Mouse (Mus musculus) neural tube, embryonic 11.5 days (tissue): ENCODE data around the gene Acsbg1. TPM values are rescaled to one million over a fixed set of nuclear protein-coding genes. Genes with fewer than 3 reads are reported as not detected.

Experiments used
- ATAC-seq: fragments of 200-750 bp; cut with Nextera tagmentation; 2 replicates; pipeline ENCODE4 v1.8.0; 2017; ENCODE audit warnings: moderate number of reproducible peaks, mild to moderate bottlenecking, moderate TSS enrichment, moderate library complexity; ENCODE audit not compliant: insufficient read depth, low FRiP score, low TSS enrichment
- DNase-seq: peaks from one replicate; pipeline ENCODE4 v3.0.0-alpha.2; 2015; ENCODE audit warnings: low spot score
- H3K27ac ChIP-seq: fragments of 300-500 bp; sonication (generic); 2 replicates; pipeline ENCODE4 v1.5.1; 2014; ENCODE audit warnings: low read depth, mild to moderate bottlenecking, low read length
- H3K27me3 ChIP-seq: fragments of 300-500 bp; sonication (generic); 2 replicates; pipeline ENCODE4 v1.6.1; 2014; ENCODE audit warnings: mild to moderate bottlenecking, low read length, mixed read lengths; ENCODE audit not compliant: control insufficient read depth, insufficient read depth
- H3K36me3 ChIP-seq: fragments of 300-500 bp; sonication (generic); 2 replicates; pipeline ENCODE4 v1.6.1; 2014; ENCODE audit warnings: mild to moderate bottlenecking, low read length, moderate library complexity, mixed read lengths; ENCODE audit not compliant: control insufficient read depth, insufficient read depth
- H3K4me1 ChIP-seq: fragments of 300-500 bp; sonication (generic); 2 replicates; pipeline ENCODE4 v1.6.1; 2014; ENCODE audit warnings: low read length, mixed read lengths; ENCODE audit not compliant: control insufficient read depth, insufficient read depth
- H3K4me2 ChIP-seq: fragments of 300-500 bp; sonication (generic); 2 replicates; pipeline ENCODE4 v1.6.1; 2014; ENCODE audit warnings: low read depth, mild to moderate bottlenecking, moderate library complexity
- H3K4me3 ChIP-seq: fragments of 300-500 bp; sonication (generic); 2 replicates; pipeline ENCODE4 v1.5.1; 2014; ENCODE audit warnings: low read depth, low read length
- H3K9ac ChIP-seq: fragments of 300-500 bp; sonication (generic); 2 replicates; pipeline ENCODE4 v1.6.1; 2014; ENCODE audit warnings: mild to moderate bottlenecking, low read length
- H3K9me3 ChIP-seq: fragments of 300-500 bp; sonication (generic); 2 replicates; pipeline ENCODE4 v1.6.1; 2016; ENCODE audit warnings: low read length; ENCODE audit not compliant: control insufficient read depth
- WGBS: fragments of 180-500 bp; shearing (Covaris S2); extraction: QIAGEN DNeasy Blood & Tissue Kit; methylation state at CpG from one replicate; pipeline ENCODE4 v1.1.7; 2014; 5-methylcytosine and 5-hydroxymethylcytosine counted together
- polyA plus RNA-seq: library from polyadenylated mRNA; unstranded; fragments of >200 nt; fragmentation: Nextera tagmentation; extraction: Ambion mirVana; gene quantifications from 2 replicates; pipeline ENCODE4 v1.2.1, GENCODE M21; 2014

Acsbg1 gene
- 7.2 and 7.7 TPM in 2 replicates for polyA plus RNA-seq

DNA sequence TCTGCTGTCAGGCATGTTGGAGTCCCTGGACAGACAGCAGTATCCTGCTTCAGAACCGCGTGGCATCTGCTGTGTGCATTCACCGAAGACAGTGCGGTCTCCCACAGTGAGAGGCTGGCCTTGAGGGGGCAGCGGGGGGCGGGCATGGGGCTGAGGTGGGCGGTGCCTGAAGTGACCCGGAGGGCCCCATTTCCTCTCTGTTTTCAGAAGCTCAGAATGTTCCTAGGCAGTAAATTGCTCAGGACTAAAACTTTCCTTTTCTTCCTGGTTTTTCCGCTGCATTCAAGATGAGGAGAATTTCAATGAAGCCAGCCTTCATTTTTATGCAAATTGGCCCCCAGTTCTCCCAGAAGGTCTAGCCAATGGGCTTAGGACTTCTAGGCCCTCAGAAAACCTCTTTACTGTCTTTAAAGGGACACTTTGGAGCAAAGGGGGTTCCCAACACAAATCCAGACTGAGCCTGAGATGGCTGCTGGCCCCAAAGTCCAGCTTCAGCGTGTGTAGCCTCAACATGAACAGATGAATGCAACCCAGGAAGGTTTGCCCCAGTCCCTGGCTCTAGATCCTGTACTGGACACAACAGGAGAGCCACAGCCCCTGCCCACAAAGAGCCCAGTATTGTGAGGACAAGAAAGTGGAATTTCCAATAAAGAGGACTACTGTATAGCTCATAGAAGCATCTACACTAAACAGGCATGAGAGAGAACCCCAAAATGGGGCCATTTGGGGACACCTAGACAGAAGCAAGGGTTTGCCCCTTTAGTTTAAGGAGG, at the start of gene Acsbg1:
TSS of gene Acsbg1 (minus strand) at position 266 of the 773 bp plus-strand sequence.
- ATAC-seq (peak; percentile 88), DNase-seq (peak; percentile 41)
- Histone ChIP-seq H3K27ac (0 out of 2 replicates have a peak within 1 kb of the TSS, but pooled peaks have one; percentile 14), H3K4me1 (peaks cover 9% of the 10 kb centered on the region; the same call in 1 of the 2 replicates), H3K4me3 (0 out of 2 replicates have a peak within 1 kb of the TSS, but pooled peaks have one; percentile 2), H3K36me3 (no peaks in the 10 kb centered on the region), H3K9ac (no peak within 1 kb of the TSS), H3K9me3 (no peaks in the 10 kb centered on the region), H3K4me2 (peak within 1 kb of the TSS; percentile 35), H3K27me3 (no peaks in the 10 kb centered on the region)
- whole genome bisulfite sequencing: 5% methylated on average over 10 of the region's 10 CpGs

DNA sequence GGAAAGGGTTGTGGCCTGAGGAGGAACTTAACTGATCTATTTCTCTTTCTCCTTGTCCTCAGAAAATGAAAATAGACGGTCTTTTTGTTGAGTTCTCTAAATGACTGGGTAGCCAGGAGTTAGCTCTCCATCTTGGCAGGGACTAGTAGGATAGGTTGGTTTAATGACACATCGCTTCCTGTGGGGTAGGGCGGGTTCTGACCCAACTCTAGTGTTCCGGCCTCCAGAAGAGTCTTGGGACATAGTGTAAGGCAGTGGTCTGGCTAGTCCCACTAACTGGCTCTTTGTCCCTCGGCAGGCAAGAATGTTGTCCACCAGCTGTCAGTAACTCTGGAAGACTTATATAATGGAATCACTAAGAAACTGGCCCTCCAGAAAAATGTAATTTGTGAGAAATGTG, 46.4 kb upstream of the Acsbg1 start:
- no peak overlapping the region for H3K27ac ChIP-seq
- 88% methylated on average over 5 of the region's 5 CpGs for WGBS
- H3K27me3 ChIP-seq: no peaks in the 10 kb centered on the region
- no peak overlapping the region for H3K9ac ChIP-seq
- ATAC-seq (no peak), DNase-seq (no peak)
- no peak overlapping the region for H3K4me2 ChIP-seq
- H3K4me1 ChIP-seq: no peaks in the 10 kb centered on the region
- H3K4me3 ChIP-seq: no peak overlapping the region
- H3K36me3 ChIP-seq: peaks cover 2% of the 10 kb centered on the region; the same call in 1 of the 2 replicates
- H3K9me3 ChIP-seq: no peaks in the 10 kb centered on the region

GRCm38 (mm10) chr9:54707288-54707999, 45.8 kb upstream of the Acsbg1 start:
- no peak overlapping the region for H3K27ac ChIP-seq
- no peak for DNase-seq
- no peaks in the 10 kb centered on the region for H3K9me3 ChIP-seq
- H3K27me3 ChIP-seq: no peaks in the 10 kb centered on the region
- H3K36me3 ChIP-seq: peaks cover under 1% of the 10 kb centered on the region; the same call in 1 of the 2 replicates
- H3K4me3 ChIP-seq: no peak overlapping the region
- no peaks in the 10 kb centered on the region for H3K4me1 ChIP-seq
- no peak for ATAC-seq
- 70% methylated on average over 8 of the region's 8 CpGs for WGBS
- H3K9ac ChIP-seq: no peak overlapping the region
- H3K4me2 ChIP-seq: no peak overlapping the region

- Histone ChIP-seq H3K4me2 (no peak overlapping the region), H3K36me3 (no peaks in the 10 kb centered on the region), H3K27me3 (peaks cover 7% of the 10 kb centered on the region), H3K9me3 (no peaks in the 10 kb centered on the region), H3K4me3 (no peak overlapping the region), H3K27ac (no peak overlapping the region), H3K4me1 (no peaks in the 10 kb centered on the region), H3K9ac (no peak overlapping the region)
- no peak for DNase-seq
- ATAC-seq: no peak
- WGBS: 36% methylated on average over 1 of the region's 1 CpGs
These were observed 43.9 kb upstream of the Acsbg1 start for GRCm38 (mm10) chr9:54705561-54705960.

GRCm38 (mm10) chr9:54704361-54704760, 42.7 kb upstream of the Acsbg1 start:
- DNase-seq (no peak), ATAC-seq (no peak)
- Histone ChIP-seq H3K27ac (no peak overlapping the region), H3K9ac (no peak overlapping the region), H3K4me2 (no peak overlapping the region), H3K4me1 (0 out of 2 replicates have a peak, but pooled peaks cover 6% of the 10 kb centered on the region), H3K9me3 (no peaks in the 10 kb centered on the region), H3K27me3 (peaks cover 17% of the 10 kb centered on the region), H3K4me3 (no peak overlapping the region), H3K36me3 (no peaks in the 10 kb centered on the region)
- WGBS: 81% methylated on average over 5 of the region's 5 CpGs

DNA sequence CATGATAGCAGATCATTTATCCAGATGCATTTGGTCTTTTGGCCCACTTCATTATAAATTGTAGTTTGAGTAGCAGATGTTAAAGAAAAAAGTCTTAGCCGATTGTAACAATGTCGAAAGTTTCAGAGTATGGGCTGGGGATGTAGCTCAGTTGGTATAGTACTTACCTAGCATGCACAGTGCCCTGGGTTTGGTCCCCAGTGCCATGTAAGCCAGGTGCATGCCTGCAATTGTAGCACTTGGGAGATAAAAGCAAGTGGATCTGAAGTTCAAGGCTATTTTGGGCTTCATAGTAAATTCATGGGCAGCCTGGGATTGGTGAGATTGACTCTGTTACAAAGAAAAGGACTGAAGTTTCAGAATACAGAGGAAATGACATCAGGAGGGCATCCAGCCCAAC, 40.9 kb upstream of the Acsbg1 start:
- H3K27ac ChIP-seq: no peak overlapping the region
- no peaks in the 10 kb centered on the region for H3K9me3 ChIP-seq
- no peak overlapping the region for H3K4me2 ChIP-seq
- H3K9ac ChIP-seq: no peak overlapping the region
- 0 out of 2 replicates have a peak, but pooled peaks cover 6% of the 10 kb centered on the region for H3K4me1 ChIP-seq
- no peak overlapping the region for H3K4me3 ChIP-seq
- 82% methylated on average over 2 of the region's 2 CpGs for WGBS
- H3K27me3 ChIP-seq: peaks cover 23% of the 10 kb centered on the region
- ATAC-seq (no peak), DNase-seq (no peak)
- no peaks in the 10 kb centered on the region for H3K36me3 ChIP-seq

DNA sequence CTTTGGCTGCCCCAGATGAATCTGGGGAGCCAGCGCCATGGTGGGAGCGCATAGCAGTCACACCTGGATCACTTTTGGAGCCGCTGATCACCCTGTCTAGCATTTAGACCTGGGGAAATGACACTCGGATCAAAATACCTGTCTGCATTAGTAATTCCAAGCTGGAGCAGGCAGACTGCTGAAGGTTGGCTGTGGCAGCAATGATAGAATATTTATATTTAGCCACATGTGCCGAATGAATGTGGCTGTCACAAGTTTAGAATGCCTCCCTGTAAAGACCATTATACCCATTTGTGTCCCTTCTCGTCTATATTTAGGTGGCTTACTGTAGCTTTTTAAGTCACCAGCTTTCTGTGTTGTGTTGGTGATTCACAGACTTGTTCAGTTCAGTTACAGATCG, 39.1 kb upstream of the Acsbg1 start:
- ATAC-seq (no peak), DNase-seq (no peak)
- 84% methylated on average over 7 of the region's 7 CpGs for WGBS
- Histone ChIP-seq H3K27ac (no peak overlapping the region), H3K9ac (no peak overlapping the region), H3K4me3 (no peak overlapping the region), H3K9me3 (no peaks in the 10 kb centered on the region; the same call in 1 of the 2 replicates), H3K4me1 (0 out of 2 replicates have a peak, but pooled peaks cover 6% of the 10 kb centered on the region), H3K36me3 (no peaks in the 10 kb centered on the region), H3K27me3 (peaks cover 28% of the 10 kb centered on the region), H3K4me2 (no peak overlapping the region)

GRCm38 (mm10) chr9:54700174-54700475, 38.5 kb upstream of the Acsbg1 start:
- H3K36me3 ChIP-seq: no peaks in the 10 kb centered on the region
- 28% methylated on average over 9 of the region's 9 CpGs for WGBS
- H3K9ac ChIP-seq: peak overlapping the region; percentile 70
- ATAC-seq (no peak), DNase-seq (no peak)
- no peak overlapping the region for H3K27ac ChIP-seq
- H3K4me2 ChIP-seq: peak overlapping the region; percentile 72
- H3K9me3 ChIP-seq: no peaks in the 10 kb centered on the region; the same call in 1 of the 2 replicates
- 0 out of 2 replicates have a peak, but pooled peaks cover 6% of the 10 kb centered on the region for H3K4me1 ChIP-seq
- peaks cover 28% of the 10 kb centered on the region for H3K27me3 ChIP-seq
- peak overlapping the region; percentile 64 for H3K4me3 ChIP-seq
